Comparison of ENCODE assay signal across 8 mouse cellular contexts in the genomic region with DNA sequence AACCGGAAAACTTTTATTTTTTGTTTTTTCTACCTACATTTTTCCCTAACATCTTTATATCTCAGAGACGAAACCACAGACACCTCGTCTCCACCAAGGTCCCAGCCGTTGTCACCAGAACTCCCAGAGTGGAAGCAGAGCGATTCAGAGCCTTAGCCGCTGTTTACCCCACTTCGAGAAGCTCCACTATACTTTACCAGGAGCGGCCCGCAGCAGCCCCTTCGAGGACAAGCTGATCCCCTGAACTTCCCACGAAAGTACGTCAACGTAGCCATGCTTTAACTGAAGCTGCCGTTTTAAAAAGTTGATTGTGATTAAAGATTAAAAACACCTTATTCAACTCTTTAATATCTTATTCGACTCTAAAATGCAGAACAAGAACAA. TPM values are rescaled to one million over a fixed set of nuclear protein-coding genes. Genes with fewer than 3 reads are reported as not detected.
DNase-seq lines count a peak whose midpoint lies in the region; ATAC-seq and TF ChIP-seq lines count a peak whose summit lies in the region.

No protein-coding gene starts in this region.

- whole genome bisulfite sequencing in heart, embryonic 12.5 days, result 21% methylated on average over 15 of the region's 15 CpGs
- WGBS in forebrain, embryonic 15.5 days, result 28% methylated on average over 15 of the region's 15 CpGs
- 23% methylated on average over 15 of the region's 15 CpGs for WGBS in liver, embryonic 13.5 days (ENCODE audit: insufficient replicate concordance)

- DNase-seq in heart, adult 8-10 months (ENCODE audit: low spot score), result no peak
- DNase-seq in MEL (ENCODE audit: low read depth, low spot score), result peak; percentile 85
- no peak for DNase-seq in liver, embryonic 13.5 days
- no peak for DNase-seq in adrenal gland, postnatal 10 days
- no peak for DNase-seq in cerebellum, postnatal 10 days
- no peak for DNase-seq in thymus, postnatal 0 days (ENCODE audit: low spot score)

- TF ChIP-seq POLR2A in MEL (IDR thresholded peaks at IDR 0.05; ENCODE audit: control insufficient read depth in 1 of 2, insufficient read depth in 1 of 2, low read depth in 1 of 2, low read length in 2 of 2, poor library complexity in 1 of 2), result no peak

- TF ChIP-seq EP300 in MEL (IDR thresholded peaks at IDR 0.05; ENCODE audit: low read depth in 1 of 2, low read length in 2 of 2), result no peak

- H3K4me1 ChIP-seq in heart, embryonic 12.5 days (replicated peaks), result no peaks in the 10 kb centered on the region; the same call in 1 of the 2 replicates
- no peaks in the 10 kb centered on the region for H3K4me1 ChIP-seq in MEL (ENCODE audit: control insufficient read depth in 1 of 2, insufficient read depth in 2 of 2, low read length in 2 of 2)
- H3K4me1 ChIP-seq in forebrain, embryonic 15.5 days, result peaks cover 3% of the 10 kb centered on the region; the same call in 1 of the 2 replicates
- no peaks in the 10 kb centered on the region for H3K4me1 ChIP-seq in liver, embryonic 13.5 days (replicated peaks)

- peak overlapping the region; percentile 57 for H3K4me2 ChIP-seq in heart, embryonic 12.5 days
- H3K4me2 ChIP-seq in forebrain, embryonic 15.5 days (replicated peaks), result peak overlapping the region; percentile 25
- H3K4me2 ChIP-seq in liver, embryonic 13.5 days, result peak overlapping the region; percentile 58

- peak overlapping the region; percentile 48 for H3K9ac ChIP-seq in heart, embryonic 12.5 days
- H3K9ac ChIP-seq in MEL (ENCODE audit: control insufficient read depth, low read depth, low read length, poor library complexity, severe bottlenecking), result peak overlapping the region; percentile 91
- H3K9ac ChIP-seq in forebrain, embryonic 15.5 days (replicated peaks), result no peak overlapping the region
- H3K9ac ChIP-seq in liver, embryonic 13.5 days, result peak overlapping the region; percentile 67

- peak overlapping the region; percentile 61 for H3K4me3 ChIP-seq in heart, embryonic 12.5 days
- H3K4me3 ChIP-seq in MEL (ENCODE audit: control insufficient read depth in 1 of 2, insufficient read depth in 1 of 2, low read depth in 2 of 2, low read length in 2 of 2), result peak overlapping the region; percentile 38 to 81
- H3K4me3 ChIP-seq in forebrain, embryonic 15.5 days, result peak overlapping the region; percentile 46
- peak overlapping the region; percentile 64 for H3K4me3 ChIP-seq in liver, embryonic 13.5 days (replicated peaks)

- no peaks in the 10 kb centered on the region for H3K36me3 ChIP-seq in heart, embryonic 12.5 days
- H3K36me3 ChIP-seq in MEL (ENCODE audit: control insufficient read depth in 1 of 2, insufficient read depth in 2 of 2, low read length in 2 of 2), result peaks cover 0 to 6% of the 10 kb centered on the region in 2 experiments; a peak in 2 of 4 replicates
- no peaks in the 10 kb centered on the region for H3K36me3 ChIP-seq in forebrain, embryonic 15.5 days
- no peaks in the 10 kb centered on the region for H3K36me3 ChIP-seq in liver, embryonic 13.5 days

- 0 out of 2 replicates have a peak overlapping the region, but pooled peaks have one; percentile 16 for H3K27ac ChIP-seq in heart, embryonic 12.5 days (ENCODE audit: poor library complexity, severe bottlenecking)
- H3K27ac ChIP-seq in MEL (ENCODE audit: control insufficient read depth, low read depth, low read length), result peak overlapping the region; percentile 70
- H3K27ac ChIP-seq in forebrain, embryonic 15.5 days (replicated peaks), result no peak overlapping the region
- no peak overlapping the region for H3K27ac ChIP-seq in liver, embryonic 13.5 days

- no peak for TF ChIP-seq CTCF in MEL (IDR thresholded peaks at IDR 0.05 in 2 of 3, conservative IDR thresholded peaks at IDR 0.05 in 1 of 3; ENCODE audit: control insufficient read depth in 1 of 3, insufficient read depth in 1 of 3, low read depth in 2 of 3, low read length in 3 of 3, poor library complexity in 1 of 3, severe bottlenecking in 1 of 3)

- H3K9me3 ChIP-seq in heart, embryonic 12.5 days (replicated peaks), result no peaks in the 10 kb centered on the region
- no peaks in the 10 kb centered on the region for H3K9me3 ChIP-seq in MEL (replicated peaks; ENCODE audit: insufficient read depth, low read length)
- no peaks in the 10 kb centered on the region for H3K9me3 ChIP-seq in forebrain, embryonic 15.5 days
- no peaks in the 10 kb centered on the region for H3K9me3 ChIP-seq in liver, embryonic 13.5 days (replicated peaks)

- peak; percentile 86 for ATAC-seq in heart, embryonic 12.5 days (ENCODE audit: insufficient number of reproducible peaks, low FRiP score)
- ATAC-seq in forebrain, embryonic 15.5 days (replicated peaks), result peak; percentile 91
- peak; percentile 85 for ATAC-seq in liver, embryonic 13.5 days (ENCODE audit: low read depth)

- H3K27me3 ChIP-seq in heart, embryonic 12.5 days (replicated peaks), result no peaks in the 10 kb centered on the region
- H3K27me3 ChIP-seq in MEL (ENCODE audit: control insufficient read depth in 1 of 2, insufficient read depth in 2 of 2, low read length in 2 of 2), result no peaks in the 10 kb centered on the region; a peak in 1 of 4 replicates
- no peaks in the 10 kb centered on the region for H3K27me3 ChIP-seq in forebrain, embryonic 15.5 days
- no peaks in the 10 kb centered on the region for H3K27me3 ChIP-seq in liver, embryonic 13.5 days

- TF ChIP-seq RAD21 in MEL (IDR thresholded peaks at IDR 0.05; ENCODE audit: low read depth, low read length), result no peak; the same call in 1 of the 2 replicates

- H3K79me2 ChIP-seq in MEL (ENCODE audit: control insufficient read depth, insufficient read depth, low read length, poor library complexity), result no peaks in the 10 kb centered on the region; the same call in 1 of the 2 replicates

TF ChIP-seq in MEL, 35 proteins besides CTCF, POLR2A, EP300 and RAD21:
- TF ChIP-seq POLR2AphosphoS2 (IDR thresholded peaks at IDR 0.05; ENCODE audit: low read length) (no peak), UBTF (IDR thresholded peaks at IDR 0.05; ENCODE audit: borderline replicate concordance, insufficient read depth, low read depth, low read length) (no peak), TBP (IDR thresholded peaks at IDR 0.05; ENCODE audit: low read depth, low read length) (no peak; the same call in 1 of the 2 replicates), ZNF384 (IDR thresholded peaks at IDR 0.05; ENCODE audit: low read depth, low read length) (no peak; the same call in 1 of the 2 replicates), E2F4 (IDR thresholded peaks at IDR 0.05; ENCODE audit: borderline replicate concordance, low read depth, low read length) (no peak), NELFE (IDR thresholded peaks at IDR 0.05; ENCODE audit: low read depth, low read length) (no peak), MXI1 (IDR thresholded peaks at IDR 0.05; ENCODE audit: low read depth, low read length) (no peak), MAZ (IDR thresholded peaks at IDR 0.05; ENCODE audit: low read depth, low read length) (no peak), HCFC1 (IDR thresholded peaks at IDR 0.05; ENCODE audit: low read depth, low read length) (0 out of 2 replicates have a peak, but pooled peaks have one; percentile 57), MAX (IDR thresholded peaks at IDR 0.05; ENCODE audit: low read length) (peak; percentile 26; the same call in 1 of the 2 replicates)
TF ChIP-seq in MEL: peak in this region for 2.

RNA-seq across cellular contexts. Expression of a gene that starts 1.6 kb away (rescaled TPM):
- polyA plus RNA-seq in heart, embryonic 12.5 days (2016; fragmentation: Nextera tagmentation; extraction: Ambion mirVana), result not detected in 2 replicates
- under 1 TPM; 0.14 to 0.72 (median 0.23) TPM for total RNA-seq in heart, adult 8-10 months (2022)
- not detected in 2 replicates for total RNA-seq in MEL (2012; rRNA removed)
- polyA plus RNA-seq in MEL (2012; ENCODE audit: insufficient read depth in 1 of 2, insufficient read length in 2 of 2, low read depth in 1 of 2, low replicate concordance in 2 of 2, missing spikeins in 1 of 2), result under 1 TPM in 1 of 2 experiments, not detected in 1; 0.03 TPM
- polyA plus RNA-seq in forebrain, embryonic 15.5 days (2015; fragmentation: Nextera tagmentation; extraction: Ambion mirVana), result 0.08 and 0.18 TPM in 2 replicates
- not detected in 2 replicates for polyA plus RNA-seq in liver, embryonic 13.5 days (2015; fragmentation: Nextera tagmentation; extraction: Ambion mirVana)
- total RNA-seq in adrenal gland, postnatal 10 days (2021), result under 1 TPM in 1 of 2 experiments, not detected in 1; 0.03 TPM
- not detected in 2 replicates for polyA plus RNA-seq in thymus, postnatal 0 days (2015; fragmentation: Nextera tagmentation; extraction: Ambion mirVana)

RNA-seq across cellular contexts. Expression of a gene that starts 30.7 kb away (rescaled TPM):
- not detected in 2 replicates for polyA plus RNA-seq in heart, embryonic 12.5 days (2016; fragmentation: Nextera tagmentation; extraction: Ambion mirVana)
- total RNA-seq in heart, adult 8-10 months (2022), result not detected
- total RNA-seq in MEL (2012; rRNA removed), result 0.07 and 0.15 TPM in 2 replicates
- not detected for polyA plus RNA-seq in MEL (2012; ENCODE audit: insufficient read depth in 1 of 2, insufficient read length in 2 of 2, low read depth in 1 of 2, low replicate concordance in 2 of 2, missing spikeins in 1 of 2)
- 0.18 and 0.23 TPM in 2 replicates for polyA plus RNA-seq in forebrain, embryonic 15.5 days (2015; fragmentation: Nextera tagmentation; extraction: Ambion mirVana)
- polyA plus RNA-seq in liver, embryonic 13.5 days (2015; fragmentation: Nextera tagmentation; extraction: Ambion mirVana), result 0.06 TPM in 1 of 2 replicates, not detected in the other
- not detected for total RNA-seq in adrenal gland, postnatal 10 days (2021)
- 0.07 and 0.12 TPM in 2 replicates for polyA plus RNA-seq in thymus, postnatal 0 days (2015; fragmentation: Nextera tagmentation; extraction: Ambion mirVana)

Comparison
In these comparisons a context has a peak if more than half of its experiments do, and no peak if none do; other contexts are left out.
1. H3K27ac ChIP-seq: peak in heart, embryonic 12.5 days (single experiment) and MEL (single experiment); none in forebrain, embryonic 15.5 days (single experiment) and liver, embryonic 13.5 days (single experiment).
2. Peak in every context shown above with its lines, with median percentiles within 50 percentile points of each other: ATAC-seq, H3K4me2 ChIP-seq and H3K4me3 ChIP-seq.